Mouse (Mus musculus) testis, adult 2 months (tissue): ENCODE measurements around the gene Lrp1.

Experiments
- CTCF ChIP-seq: fragments of 200-500 bp; IDR thresholded peaks from 2 replicates; pipeline ENCODE4 v1.5.1; 2012; ENCODE audit warnings: low read depth, mild to moderate bottlenecking, inconsistent platforms, low read length, moderate library complexity; ENCODE audit not compliant: control insufficient read depth, insufficient read depth, insufficient replicate concordance
- POLR2A ChIP-seq: fragments of 200-500 bp; IDR thresholded peaks from 2 replicates; pipeline ENCODE4 v1.6.1; 2012; ENCODE audit warnings: low read depth, mild to moderate bottlenecking, inconsistent platforms, low read length, moderate library complexity; ENCODE audit not compliant: control insufficient read depth

- TF ChIP-seq POLR2A (no peak), CTCF (no peak)
Observed at GRCm38 (mm10) chr10:127622661-127623060, 1.7 kb upstream of the Lrp1 start.
